Mouse (Mus musculus) erythroblast, embryonic 14.5 days (primary cell): ENCODE measurements at regions not wholly inside any gene's neighbourhood (a gene's known extent, or its start where the extent isn't known, plus 50 kb on each side); places are given as distances from the start of the nearest gene placed in this dataset.

ENCODE experiments used
- H3K27me3 ChIP-seq: 2 replicates; pipeline ENCODE4 v1.6.1; 2012; ENCODE audit warnings: inconsistent platforms; ENCODE audit not compliant: control insufficient read depth
- H3K36me3 ChIP-seq: 2 replicates; pipeline ENCODE4 v1.6.1; 2012; ENCODE audit warnings: mild to moderate bottlenecking, inconsistent platforms; ENCODE audit not compliant: control insufficient read depth
- H3K4me1 ChIP-seq: 2 replicates; pipeline ENCODE4 v1.6.1; 2012; ENCODE audit warnings: inconsistent platforms; ENCODE audit not compliant: control insufficient read depth
- H3K4me3 ChIP-seq: replicated peaks from 2 replicates; pipeline ENCODE3; 2012; ENCODE audit warnings: moderate library complexity, mild to moderate bottlenecking, inconsistent platforms
- H3K9me3 ChIP-seq: 2 replicates; pipeline ENCODE4 v1.6.1; 2012; ENCODE audit warnings: low read length, inconsistent platforms, mixed read lengths; ENCODE audit not compliant: control insufficient read depth
- GATA1 ChIP-seq: IDR thresholded peaks from 2 replicates; pipeline ENCODE4 v1.6.1; 2012; ENCODE audit warnings: low read length, inconsistent platforms, mixed read lengths
- TAL1 ChIP-seq: IDR thresholded peaks from 3 replicates; pipeline ENCODE4 v1.6.1; 2012; ENCODE audit warnings: low read length, inconsistent platforms, mixed read lengths

- Histone ChIP-seq H3K27me3 (no peaks in the 10 kb centered on the region), H3K4me3 (no peak overlapping the region), H3K9me3 (no peaks in the 10 kb centered on the region), H3K36me3 (no peaks in the 10 kb centered on the region), H3K4me1 (no peaks in the 10 kb centered on the region)
- no peak for TF ChIP-seq TAL1
- TF ChIP-seq GATA1, result no peak
Observed at GRCm38 (mm10) chr4:9055266-9055820, 816.5 kb upstream of the Car8 start.

DNA sequence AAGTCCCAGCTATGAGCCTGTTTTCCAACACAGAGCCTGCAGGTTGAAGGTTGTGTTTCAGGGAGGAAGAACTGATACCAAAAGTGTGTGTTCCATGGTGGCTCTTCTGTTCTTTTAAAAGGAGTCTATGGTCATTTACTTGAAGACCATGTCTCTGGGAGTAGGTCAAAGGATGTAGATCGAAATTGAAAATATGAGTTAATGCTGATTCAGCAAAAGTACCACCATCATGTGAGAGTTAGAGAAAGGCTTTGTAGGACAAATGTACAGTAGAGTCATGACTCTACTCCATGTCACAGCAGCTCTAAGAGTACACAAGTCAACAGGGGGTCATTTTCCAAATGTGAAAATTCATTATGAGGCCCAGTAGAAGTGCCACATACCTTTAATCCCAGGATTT, 810.0 kb upstream of the Car8 start:
- no peak overlapping the region for H3K4me3 ChIP-seq
- H3K27me3 ChIP-seq, result no peaks in the 10 kb centered on the region
- H3K36me3 ChIP-seq, result no peaks in the 10 kb centered on the region
- TF ChIP-seq TAL1, result no peak
- no peak for TF ChIP-seq GATA1
- H3K9me3 ChIP-seq, result no peaks in the 10 kb centered on the region
- no peaks in the 10 kb centered on the region for H3K4me1 ChIP-seq

- TF ChIP-seq TAL1 (no peak), GATA1 (no peak)
- H3K4me3 ChIP-seq, result no peak overlapping the region
Observed at GRCm38 (mm10) chr4:9047151-9047550, 808.3 kb upstream of the Car8 start.

DNA sequence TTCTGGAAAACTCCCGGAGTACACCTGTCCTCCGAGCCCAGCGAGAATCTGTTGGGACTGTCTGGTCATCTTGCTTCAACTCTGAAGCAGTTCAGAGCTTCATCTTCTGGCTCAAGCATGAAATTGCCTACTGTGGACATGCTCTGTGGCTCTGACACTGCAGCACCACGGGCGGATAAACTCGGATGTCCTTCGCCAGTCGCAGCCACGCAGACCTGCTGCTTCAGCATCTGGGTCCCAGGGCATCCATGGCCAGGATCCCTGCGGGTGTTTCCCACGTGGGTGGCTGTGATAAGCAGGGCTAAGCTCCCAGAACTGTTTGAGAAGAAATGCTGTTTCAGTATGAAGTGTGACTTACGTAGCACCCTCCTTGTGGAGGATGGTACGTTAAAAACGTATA, 807.6 kb upstream of the Car8 start:
- no peaks in the 10 kb centered on the region for H3K36me3 ChIP-seq
- no peaks in the 10 kb centered on the region for H3K4me1 ChIP-seq
- H3K4me3 ChIP-seq, result no peak overlapping the region
- TF ChIP-seq GATA1 (no peak), TAL1 (no peak)
- no peaks in the 10 kb centered on the region for H3K27me3 ChIP-seq
- H3K9me3 ChIP-seq, result no peaks in the 10 kb centered on the region

More at GRCm38 (mm10) chr4:9047151-9047550, 808.3 kb upstream of the Car8 start:
- no peaks in the 10 kb centered on the region for H3K27me3 ChIP-seq
- no peaks in the 10 kb centered on the region for H3K36me3 ChIP-seq
- no peaks in the 10 kb centered on the region for H3K9me3 ChIP-seq
- H3K4me1 ChIP-seq, result no peaks in the 10 kb centered on the region

DNA sequence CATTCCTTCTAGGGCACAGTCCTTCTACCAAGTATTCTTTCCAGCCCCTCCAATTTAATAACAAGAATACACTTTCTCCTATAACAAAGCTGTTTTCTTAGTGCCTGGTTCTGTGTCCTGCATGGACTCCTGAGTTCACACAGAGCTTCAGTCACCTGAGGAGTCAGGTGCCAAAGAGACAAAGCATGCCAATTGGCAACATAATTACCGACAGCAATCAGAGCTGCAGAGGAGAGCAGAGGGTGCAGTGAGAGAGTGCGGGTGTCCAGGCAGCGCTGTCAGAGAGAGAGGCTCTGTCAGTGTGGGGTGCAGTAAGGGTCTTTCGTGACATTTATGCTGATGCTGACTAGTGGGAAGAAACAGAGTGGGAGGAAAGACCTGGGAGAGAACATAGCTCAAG, 807.2 kb upstream of the Car8 start:
- Histone ChIP-seq H3K4me1 (no peaks in the 10 kb centered on the region), H3K36me3 (no peaks in the 10 kb centered on the region), H3K4me3 (no peak overlapping the region), H3K9me3 (no peaks in the 10 kb centered on the region), H3K27me3 (no peaks in the 10 kb centered on the region)
- TF ChIP-seq TAL1 (no peak), GATA1 (no peak)

DNA sequence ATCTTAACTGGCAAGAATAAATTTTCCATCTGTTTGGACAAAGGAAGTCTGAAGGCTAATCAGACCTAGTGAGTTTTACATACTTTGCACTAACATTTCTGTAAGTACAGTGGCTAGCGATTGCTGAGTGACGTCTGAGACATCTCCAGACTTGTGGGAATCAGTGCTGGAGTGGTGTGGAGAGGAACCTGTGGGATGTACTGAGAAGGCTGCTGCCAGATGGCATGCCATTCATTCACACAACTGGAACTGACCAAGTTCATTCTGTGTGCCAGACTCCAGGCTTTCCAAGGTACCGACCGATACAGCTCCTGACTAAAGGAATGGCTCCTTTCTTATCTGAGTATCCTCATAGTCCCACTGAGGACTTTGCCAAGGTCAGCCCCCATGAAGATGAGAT, 797.2 kb upstream of the Car8 start:
- Histone ChIP-seq H3K4me1 (no peaks in the 10 kb centered on the region), H3K9me3 (no peaks in the 10 kb centered on the region), H3K36me3 (no peaks in the 10 kb centered on the region), H3K4me3 (no peak overlapping the region), H3K27me3 (no peaks in the 10 kb centered on the region)
- TF ChIP-seq TAL1 (no peak), GATA1 (no peak)

DNA sequence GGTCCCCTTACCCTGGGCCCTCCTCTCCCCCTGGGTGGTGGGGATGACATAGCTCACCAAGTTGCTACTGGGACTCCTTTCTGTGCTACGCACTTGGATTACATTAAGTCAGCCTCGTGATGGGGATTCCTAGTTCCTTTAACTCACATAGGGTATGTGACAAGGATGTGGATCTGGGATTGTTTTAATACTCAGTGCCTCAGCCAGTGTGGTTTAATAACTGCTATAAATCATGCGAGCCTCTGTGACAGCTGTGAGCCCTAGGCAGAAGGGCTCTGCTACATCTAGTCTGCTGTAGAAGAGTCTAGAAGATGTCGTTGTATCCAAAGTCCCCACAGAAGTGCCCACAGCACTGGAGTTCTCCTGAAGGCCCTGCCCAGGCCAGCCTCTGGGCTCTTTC, 796.5 kb upstream of the Car8 start:
- H3K9me3 ChIP-seq, result no peaks in the 10 kb centered on the region
- TF ChIP-seq TAL1 (no peak), GATA1 (no peak)
- H3K4me3 ChIP-seq, result no peak overlapping the region
- H3K4me1 ChIP-seq, result no peaks in the 10 kb centered on the region
- H3K36me3 ChIP-seq, result no peaks in the 10 kb centered on the region
- H3K27me3 ChIP-seq, result no peaks in the 10 kb centered on the region

DNA sequence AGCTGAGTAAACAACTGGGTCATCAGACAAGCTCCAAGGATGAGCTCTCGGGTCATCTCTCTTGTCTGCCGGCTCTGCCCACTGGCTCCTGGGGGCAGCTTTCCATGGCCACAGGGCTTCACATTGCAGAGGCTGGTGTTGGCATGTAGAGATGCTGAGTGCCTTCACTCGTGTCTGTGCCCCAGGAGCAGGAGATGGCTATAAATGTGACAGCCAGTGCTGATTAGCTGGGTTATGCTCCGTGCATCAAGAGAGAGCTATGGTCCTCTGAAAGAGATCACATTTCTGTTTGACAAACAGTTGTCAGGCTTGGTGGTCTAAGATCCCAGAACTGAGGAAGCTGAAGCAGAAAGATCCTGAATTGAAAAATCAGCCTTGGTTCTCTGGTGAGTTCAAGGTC, 795.4 kb upstream of the Car8 start:
- no peaks in the 10 kb centered on the region for H3K27me3 ChIP-seq
- no peaks in the 10 kb centered on the region for H3K36me3 ChIP-seq
- TF ChIP-seq GATA1 (no peak), TAL1 (no peak)
- no peaks in the 10 kb centered on the region for H3K4me1 ChIP-seq
- no peaks in the 10 kb centered on the region for H3K9me3 ChIP-seq
- H3K4me3 ChIP-seq, result no peak overlapping the region

DNA sequence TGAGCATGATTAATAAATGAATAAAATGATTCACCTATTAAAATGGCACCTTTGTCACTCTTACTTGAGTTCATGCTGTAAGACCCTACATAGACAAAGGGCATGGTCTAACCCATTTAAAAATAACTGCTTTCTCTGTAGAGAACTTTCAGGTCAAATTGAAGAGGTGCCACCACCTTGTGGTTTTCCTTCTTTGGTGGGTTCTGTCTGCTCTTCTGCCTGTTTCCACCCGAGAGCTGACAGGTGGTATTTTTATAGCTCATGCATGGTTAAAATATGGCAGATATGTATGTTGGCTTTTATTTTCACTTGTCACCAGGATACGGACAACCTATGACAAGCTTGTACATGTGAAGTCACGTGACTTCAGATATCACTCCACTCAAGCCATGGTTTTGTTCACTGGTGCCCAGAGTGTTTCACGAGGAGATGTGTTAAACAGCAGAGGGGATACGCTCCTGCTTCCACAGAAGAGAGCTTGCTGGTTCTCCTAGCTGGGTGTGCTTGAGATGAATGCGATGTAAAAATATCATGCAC, 794.3 kb upstream of the Car8 start:
- no peaks in the 10 kb centered on the region for H3K9me3 ChIP-seq
- H3K36me3 ChIP-seq, result no peaks in the 10 kb centered on the region
- no peaks in the 10 kb centered on the region; the same call in 1 of the 2 replicates for H3K27me3 ChIP-seq
- no peak overlapping the region for H3K4me3 ChIP-seq
- peaks cover 2% of the 10 kb centered on the region; the same call in 1 of the 2 replicates for H3K4me1 ChIP-seq
- TF ChIP-seq GATA1, result no peak
- no peak for TF ChIP-seq TAL1

DNA sequence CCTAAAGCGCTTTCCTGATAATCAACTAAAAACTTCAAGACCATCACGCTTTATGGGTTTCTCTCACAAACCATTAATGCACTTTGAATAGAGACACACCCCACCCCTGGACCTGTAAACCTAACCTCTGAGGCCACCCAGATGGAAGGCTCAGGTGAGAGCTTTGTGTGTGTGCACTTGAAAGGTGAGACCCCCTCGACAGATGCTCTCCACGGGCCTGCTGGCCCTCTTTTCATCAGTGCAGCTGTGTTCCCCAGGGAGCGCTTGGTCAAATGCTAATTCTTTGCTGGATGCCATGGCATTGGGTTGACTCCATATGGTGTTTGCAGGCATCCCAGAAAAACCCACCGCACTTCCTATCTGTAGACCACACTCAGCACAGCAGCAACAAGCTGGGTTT, 792.8 kb upstream of the Car8 start:
- no peak overlapping the region for H3K4me3 ChIP-seq
- no peak for TF ChIP-seq TAL1
- no peak for TF ChIP-seq GATA1
- H3K36me3 ChIP-seq, result no peaks in the 10 kb centered on the region
- peaks cover 6% of the 10 kb centered on the region for H3K4me1 ChIP-seq
- peaks cover 3% of the 10 kb centered on the region; the same call in 1 of the 2 replicates for H3K27me3 ChIP-seq
- no peaks in the 10 kb centered on the region for H3K9me3 ChIP-seq
